Mouse (Mus musculus): ENCODE results near the gene Ddx49. TPM values are rescaled to one million over a fixed set of nuclear protein-coding genes. Genes with fewer than 3 reads are reported as not detected.

Gene Ddx49
- 10 to 100 TPM; 74.5 to 93.4 (median 86.3) TPM for total RNA-seq (2022)

DNA sequence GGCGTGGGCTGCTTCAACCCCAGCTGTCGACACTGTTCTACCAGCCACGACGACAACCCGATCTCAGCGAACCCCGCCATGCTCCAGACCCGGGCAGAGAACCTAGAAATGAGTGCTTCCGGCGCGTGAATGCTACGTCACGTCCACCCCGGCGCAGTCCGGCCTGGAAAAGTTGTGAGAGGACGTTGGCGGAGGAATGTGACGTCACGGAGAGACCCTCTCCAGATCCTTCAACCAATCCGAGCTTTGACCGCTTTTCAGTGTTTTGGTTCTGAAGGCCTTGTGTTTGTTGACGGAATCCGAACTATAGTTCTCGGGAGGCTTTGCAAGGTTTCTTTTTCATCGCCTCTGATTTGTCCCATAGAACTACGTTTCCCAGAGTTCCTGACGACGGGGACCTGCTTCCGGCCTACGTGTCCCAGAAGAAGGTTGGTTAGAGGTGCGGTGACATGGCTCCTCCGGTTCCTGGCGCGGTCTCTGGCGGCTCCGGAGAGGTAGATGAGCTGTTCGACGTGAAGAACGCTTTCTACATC is at the start of gene Ddx49, which contains the start of gene Cope:
Gene Ddx49 (minus strand): TSS at position 132 of the 533 bp plus-strand sequence.
Gene Cope (plus strand): TSS at position 161 of the 533 bp plus-strand sequence.
- DNase-seq: peak; percentile 91

DNA sequence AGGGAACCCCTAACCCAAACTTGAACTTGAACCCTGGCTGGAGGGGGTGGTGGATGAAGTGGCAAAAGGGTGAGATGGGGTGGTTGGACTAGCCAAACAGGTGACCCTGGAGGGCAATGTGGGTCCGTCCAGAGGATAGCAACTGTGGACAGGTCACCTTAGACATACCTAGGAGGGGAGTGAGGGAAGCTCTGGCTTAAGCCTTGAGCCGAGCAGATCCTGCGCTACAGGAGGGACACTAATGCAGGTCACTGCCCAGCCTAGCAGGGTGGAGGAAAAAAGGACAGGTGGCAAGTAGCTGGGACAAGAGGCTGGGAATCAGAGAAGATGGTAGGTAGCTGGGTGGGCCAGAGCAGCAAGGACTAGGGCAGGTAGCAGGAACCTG is 49.7 kb upstream of the Ddx49 start:
- no peak for DNase-seq

DNA sequence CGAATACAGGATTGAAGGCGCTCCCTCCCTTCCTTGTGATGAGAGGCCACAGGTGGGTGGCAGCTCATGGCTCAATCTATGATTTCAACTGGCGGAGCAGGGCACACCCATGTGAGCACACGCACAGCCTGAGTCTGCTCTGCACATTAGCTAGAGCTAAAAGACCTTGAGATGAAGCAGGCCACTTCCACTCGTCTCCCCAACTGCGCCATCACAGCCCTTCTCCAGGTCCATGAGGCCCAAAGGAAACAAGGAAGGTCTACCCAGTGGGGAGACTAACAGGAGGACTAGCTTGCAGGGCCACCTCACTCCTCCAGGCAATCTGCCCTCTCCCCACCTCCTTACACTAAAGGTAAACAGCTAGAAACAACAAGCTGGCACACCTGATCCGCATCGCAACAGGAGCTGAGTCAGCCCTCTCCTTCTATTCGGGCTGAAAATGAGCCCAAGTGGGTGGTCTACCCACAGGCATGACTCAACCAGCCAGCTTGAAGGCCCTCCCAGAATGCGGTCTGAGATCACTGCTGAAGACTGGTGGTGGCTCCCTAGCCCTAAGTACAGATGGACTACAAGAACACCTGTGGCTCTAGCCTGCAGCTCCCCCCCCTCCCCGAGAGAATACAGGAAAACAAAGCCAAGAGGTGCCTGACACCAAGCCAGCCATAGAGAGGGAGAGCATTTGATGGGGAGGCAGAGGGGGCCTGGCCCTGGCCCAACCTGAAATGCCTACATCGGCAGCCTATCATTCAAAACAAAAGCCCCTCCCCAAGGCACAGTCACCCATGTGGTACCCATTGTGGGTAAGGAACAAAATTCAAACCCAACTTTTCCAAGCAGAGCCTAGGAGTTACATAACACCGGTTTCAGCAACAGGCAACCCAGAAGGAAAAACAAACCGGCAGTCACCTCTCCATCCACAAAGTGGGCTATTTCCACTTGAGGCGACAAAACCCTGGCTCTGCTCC is 49.0 kb upstream of the Ddx49 start:
- no peak for DNase-seq

DNA sequence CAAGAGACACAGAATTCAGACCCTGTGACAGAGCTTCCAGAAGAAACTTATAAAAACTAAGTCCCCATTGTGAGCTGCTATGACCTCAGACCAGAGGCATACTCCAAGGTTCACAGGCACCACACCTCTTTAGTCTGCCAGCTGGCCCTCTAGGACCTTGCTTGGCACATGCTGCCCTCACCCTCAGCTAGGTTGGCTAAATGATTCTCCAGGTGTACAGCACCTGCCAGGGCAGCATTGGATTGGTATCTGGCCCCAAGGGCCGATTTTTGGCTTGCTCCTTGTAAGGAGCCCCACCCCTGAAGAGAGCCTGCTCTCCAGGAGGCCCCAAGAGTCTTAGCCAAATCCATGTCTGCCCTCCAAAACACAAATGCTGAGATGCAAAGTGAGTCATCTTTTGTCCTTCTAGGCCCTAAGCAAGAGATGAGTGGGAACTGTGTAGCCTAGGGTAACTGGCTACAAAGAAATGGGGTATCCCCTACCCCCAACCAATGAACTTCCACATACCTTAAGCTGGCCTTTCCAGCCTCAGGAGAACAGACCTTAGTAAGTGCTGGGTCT is 45.7 kb upstream of the Ddx49 start:
- no peak for DNase-seq

DNA sequence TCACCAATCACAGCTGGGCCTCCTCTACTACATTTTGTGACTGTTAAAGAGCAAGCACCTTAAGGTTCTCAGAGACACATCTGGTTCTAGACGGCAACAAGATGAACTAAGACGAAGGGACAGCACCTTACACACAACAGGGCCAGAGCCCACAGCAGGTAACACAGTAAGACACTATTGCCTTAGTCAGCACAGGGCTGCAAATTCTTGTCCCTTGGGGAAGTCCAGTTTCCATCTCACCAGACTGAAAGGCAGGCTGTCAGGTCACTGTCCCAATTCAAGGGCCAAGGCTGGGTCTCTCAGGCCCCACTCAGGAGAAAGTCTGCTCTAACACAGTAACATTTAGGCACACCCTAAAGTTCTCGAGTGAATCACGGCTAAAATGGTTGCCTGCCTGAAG is 45.2 kb upstream of the Ddx49 start:
- no peak for DNase-seq

DNA sequence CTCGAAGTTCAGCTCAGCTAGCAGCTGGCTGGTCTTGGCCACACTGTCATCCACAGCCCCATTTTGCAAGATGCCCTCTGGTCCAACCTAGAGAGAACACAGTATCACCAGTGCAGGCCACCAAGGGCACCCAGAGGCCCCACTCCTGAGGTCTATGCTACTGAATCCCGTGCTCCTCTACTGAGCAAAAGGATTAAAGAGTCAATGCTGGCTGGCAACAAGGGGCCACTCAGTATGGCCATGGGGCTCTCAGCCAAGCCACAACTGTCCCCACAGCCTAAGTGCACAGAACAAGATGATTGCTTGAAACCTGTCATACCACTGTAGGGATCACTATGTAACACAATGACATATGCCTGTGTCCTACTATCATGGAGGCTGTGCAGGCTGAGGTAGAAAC is 42.0 kb upstream of the Ddx49 start:
- DNase-seq: no peak

DNA sequence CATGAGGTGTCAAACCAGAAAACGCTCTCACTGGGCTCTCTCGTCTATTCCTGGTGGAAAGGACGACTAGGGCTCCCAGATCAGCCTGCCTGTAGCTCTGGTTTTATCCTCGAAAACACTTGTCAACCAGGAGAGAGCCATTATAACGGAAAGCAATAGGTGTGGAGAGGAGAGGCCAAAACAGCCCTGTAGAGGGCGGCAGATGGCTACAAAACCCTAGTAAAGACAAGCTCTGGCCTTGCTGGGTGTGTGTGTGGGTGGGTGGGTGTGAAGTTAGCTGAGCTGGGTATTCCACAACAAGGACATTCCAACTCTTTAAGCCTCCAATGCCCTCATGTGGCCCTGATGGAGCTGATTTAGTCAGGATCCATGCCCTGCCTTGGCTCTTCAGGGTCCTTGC is 41.4 kb upstream of the Ddx49 start:
- DNase-seq: no peak

DNA sequence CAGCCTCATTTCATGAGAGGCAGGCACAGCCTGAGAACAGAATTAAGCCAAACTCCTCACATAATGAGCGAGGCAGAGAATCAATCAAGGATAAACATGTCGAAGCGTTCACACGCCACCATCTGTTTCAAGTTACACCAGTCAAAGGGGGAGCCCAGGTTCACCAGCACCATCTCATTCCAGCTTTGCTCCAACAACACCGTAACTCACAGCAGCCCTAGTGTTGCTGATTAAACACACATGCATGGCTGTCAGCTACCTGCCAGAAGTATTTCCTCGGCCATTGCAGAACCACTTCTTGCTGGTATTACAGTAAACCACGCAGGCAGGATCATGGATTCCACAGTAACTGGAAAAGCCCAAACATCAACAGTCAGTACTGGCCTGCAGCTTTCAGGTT is 40.8 kb upstream of the Ddx49 start:
- DNase-seq: no peak

DNA sequence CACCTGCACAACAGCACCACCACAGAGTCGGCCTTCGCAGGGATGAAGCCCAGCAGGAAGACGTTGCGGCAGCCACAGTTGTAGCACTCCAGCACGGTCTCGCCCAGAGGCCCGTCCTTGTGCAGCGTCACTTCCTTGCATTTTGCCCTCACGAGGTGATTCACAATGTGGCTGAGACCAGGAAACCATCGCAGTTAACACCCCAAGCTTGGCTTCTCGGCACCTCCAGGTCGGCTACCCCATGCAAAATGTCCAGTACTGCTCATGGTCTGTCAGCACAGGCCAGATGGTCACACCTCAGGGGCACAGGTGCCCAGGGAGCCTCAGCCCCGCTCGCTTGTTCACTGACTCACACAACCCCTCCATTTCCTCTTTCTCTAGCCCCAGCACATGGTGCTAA is 39.7 kb upstream of the Ddx49 start:
- no peak for DNase-seq

DNA sequence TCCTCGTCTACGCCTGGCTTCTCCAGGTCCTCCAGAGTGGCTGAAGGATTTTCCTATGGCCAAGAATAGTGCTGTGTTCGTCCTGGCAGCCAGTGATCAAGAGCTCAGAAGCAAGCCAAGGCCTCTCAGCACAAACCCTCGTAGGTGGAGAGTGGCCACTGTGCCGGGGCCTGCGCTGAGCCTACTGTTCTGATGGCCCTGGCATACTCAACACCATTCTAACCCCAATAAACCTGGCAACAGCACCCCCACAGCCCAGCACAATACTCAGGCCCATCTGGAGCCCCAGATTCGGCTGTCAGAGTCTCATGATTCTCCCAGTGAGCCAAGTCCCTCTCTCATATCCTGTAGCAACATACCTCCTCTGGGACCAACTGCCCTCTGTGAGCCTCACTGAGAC is 38.4 kb upstream of the Ddx49 start:
- no peak for DNase-seq

DNA sequence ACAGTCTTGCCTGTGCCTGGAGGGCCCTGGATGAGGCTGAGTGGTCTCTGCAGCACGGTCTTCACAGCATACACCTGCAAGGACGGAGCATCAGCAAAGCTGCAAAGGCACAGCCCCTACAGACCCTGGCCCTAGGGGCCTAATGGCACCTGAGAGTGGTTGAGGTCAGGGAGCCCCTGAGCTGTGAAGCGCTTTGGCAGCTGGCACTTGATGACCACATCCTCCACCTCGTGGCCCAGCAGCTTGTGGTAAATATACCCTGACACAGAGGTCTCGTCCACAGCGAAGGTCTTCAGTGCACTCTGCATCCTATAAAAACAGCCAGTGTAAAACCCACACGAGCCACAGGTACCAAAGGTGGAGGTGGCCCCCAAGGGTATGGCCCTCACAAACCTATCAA is 36.6 kb upstream of the Ddx49 start:
- DNase-seq: no peak

DNA sequence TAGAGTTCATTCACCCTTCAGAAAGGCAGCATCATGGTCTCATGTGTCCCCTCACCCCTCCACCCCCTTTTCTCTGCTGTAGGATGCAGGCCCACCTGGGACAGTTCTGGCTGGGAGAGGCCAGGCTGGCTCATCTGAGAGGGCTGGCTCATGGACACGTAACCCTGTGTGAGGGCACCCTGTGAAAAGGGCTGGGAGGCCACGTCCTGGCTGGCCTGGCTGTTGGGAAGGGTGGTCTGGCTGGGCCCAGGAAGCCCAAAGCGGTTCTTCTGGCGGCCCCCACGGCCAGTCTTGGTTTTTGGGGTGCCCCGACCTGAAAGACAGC is 30.6 kb upstream of the Ddx49 start:
- no peak for DNase-seq

DNA sequence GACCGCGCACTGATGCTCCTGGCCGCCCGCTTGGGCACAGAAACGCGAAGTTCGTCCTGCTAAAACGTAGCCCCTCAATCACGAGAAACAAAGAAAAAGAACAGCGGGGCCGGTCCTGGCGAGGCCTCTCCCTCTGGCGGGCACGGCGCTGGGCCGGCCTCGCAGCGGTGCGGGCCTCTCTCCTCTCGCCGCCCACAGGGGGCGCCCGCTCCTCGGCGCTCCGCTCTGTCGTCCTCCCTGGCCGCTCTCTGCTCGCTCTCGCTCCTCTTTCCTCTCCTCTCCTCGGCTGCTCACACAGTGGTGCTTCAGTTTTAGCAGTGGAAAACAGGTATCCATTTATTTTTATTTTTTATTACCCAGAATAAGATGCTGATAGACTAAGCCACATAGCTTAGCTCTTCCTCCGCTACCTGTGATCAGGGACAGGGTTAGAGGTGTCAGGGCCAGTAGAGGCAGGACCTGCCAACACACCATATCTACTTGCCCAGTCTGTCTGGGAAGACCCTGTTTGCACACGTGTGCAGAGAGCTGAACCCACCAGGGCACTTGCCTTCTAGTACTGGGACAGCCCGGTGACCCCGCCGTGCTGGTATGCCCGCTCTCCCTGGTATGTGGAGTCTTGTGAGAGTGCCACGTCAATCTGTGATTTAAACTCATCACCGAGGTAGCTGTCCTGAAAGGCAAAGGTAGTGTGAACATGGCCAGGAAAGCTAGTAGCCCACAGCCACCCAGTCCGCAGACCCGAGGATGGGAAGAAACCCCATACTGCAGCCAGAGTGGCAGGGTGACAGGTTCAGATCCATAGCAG is 30.0 kb upstream of the Ddx49 start:
- DNase-seq: no peak

DNA sequence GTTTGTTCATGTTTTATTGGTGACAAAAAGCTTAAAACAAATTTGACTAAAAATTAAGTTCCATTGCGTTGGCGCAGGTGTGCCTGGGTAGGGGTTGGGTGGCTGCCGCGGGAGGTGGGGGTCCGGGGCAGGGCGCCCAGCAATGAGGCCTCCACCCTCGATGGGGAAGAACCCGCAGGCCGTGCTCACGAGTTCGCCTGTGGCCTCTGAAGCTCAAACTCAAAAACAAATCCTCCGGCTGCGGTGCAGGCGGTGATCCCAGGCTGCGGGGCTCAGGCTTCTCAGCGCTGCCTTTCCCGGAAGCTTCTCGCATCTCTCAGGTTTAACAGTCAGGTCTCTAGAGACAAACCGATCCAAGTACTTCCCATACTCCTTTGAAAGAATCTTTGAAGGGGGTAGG is 29.2 kb upstream of the Ddx49 start:
- no peak for DNase-seq

DNA sequence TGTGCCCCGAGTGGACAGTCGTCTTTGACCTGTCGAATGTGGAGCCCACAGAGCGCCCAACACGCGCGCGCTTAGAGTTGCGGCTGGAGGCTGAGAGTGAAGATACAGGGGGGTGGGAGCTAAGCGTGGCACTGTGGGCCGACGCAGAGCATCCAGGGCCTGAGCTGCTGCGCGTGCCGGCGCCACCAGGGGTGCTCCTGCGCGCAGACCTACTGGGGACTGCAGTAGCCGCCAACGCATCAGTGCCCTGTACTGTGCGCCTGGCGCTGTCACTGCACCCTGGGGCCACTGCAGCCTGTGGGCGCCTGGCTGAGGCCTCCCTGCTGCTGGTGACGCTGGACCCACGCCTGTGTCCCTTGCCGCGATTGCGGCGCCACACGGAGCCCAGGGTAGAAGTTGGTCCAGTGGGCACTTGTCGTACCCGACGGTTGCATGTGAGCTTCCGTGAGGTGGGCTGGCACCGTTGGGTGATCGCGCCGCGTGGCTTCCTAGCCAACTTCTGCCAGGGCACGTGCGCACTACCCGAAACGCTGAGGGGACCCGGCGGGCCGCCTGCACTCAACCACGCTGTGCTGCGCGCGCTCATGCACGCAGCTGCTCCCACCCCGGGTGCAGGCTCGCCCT is 28.6 kb upstream of the Ddx49 start:
- no peak for DNase-seq

DNA sequence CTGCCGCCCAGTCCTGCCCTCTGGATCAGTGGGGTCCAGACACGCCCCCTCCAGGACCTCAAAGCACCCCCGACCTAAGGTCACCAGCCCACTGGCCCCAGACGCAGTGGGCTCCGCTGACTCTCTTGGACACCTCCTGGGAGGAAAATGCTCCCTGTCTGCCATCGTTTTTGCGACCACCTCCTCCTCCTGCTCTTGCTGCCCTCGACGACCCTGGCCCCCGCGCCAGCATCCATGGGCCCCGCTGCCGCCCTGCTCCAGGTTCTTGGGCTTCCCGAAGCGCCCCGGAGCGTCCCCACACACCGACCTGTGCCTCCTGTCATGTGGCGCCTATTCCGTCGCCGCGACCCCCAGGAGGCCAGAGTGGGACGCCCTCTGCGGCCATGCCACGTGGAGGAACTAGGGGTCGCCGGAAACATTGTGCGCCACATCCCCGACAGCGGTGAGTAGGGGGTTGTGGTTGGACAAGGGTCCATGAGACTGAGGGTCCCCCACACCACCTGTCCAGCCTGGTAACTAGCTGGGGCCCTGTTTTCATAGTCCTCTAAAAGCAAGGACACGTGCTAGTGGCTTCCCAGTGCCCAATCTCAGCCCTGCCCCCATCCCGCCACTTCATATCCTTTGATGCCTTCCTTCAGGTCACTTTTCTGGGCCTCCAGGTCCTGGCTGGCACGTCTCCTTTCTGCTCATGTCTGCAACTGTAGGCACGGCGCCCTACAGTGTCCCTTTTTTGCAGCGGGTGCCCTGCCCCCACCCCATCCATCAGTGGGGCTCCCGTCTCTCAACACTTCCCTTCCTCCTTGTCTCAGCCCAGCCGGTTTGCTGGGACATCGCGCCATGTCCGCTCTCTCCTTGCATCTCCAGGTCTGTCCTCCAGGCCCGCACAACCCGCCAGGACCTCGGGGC is 27.8 kb upstream of the Ddx49 start:
- no peak for DNase-seq

DNA sequence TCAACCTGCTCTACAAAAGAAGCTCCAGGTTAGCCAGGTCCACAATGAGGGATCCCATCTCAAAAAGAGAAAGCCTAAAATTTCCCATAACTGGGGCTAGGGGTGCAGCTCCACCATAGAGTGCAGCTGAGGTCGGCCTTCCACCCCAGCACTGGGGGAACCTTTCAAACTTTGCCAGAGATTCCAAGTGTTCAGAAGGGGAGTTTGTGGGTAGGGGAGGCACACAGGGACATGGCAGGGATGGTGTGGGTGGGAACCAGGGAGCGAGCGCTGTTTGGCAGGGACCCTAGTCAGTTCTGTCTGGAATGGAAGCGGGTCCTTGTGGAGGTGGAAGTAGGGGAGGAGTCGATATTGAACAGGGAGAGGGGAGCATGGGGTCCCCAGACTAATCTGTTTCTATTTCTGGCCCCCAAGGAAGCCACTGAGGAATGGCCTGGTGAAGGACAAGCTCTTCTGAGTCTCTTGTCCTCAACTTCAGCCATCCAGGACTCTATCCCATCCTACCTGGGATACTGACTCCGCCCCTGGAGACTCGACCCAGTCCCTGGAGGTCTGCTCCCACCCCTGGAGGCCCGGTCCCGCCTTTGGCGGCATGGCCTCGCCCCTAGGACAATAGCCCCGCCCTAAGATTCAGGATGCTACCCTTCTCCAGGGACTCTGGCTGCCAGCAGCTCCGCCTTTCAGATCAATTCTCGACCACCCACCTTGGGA is 27.0 kb upstream of the Ddx49 start, which contains the start of gene Gdf1:
Gene Gdf1 (plus strand): TSS at position 694 of the 711 bp plus-strand sequence.
- no peak for DNase-seq

DNA sequence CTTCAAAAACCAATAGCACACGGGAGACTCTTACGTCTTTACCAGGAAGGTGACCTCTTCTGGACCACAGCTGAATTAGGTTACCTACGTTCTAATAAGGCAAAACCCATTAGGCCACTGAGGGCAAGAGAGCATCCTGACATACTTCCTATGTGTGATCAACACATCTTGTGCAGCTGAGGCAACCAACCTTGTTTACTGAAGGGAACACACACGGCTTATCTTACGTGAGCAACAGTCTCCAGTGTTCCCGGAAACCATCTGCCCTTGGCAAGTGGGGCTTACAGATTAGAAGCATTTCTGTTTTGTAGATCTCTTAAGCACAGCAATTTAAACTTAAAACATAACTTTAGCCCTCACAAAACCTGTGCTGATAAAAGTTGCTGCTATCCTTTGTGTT is 25.2 kb upstream of the Ddx49 start:
- DNase-seq: no peak

DNA sequence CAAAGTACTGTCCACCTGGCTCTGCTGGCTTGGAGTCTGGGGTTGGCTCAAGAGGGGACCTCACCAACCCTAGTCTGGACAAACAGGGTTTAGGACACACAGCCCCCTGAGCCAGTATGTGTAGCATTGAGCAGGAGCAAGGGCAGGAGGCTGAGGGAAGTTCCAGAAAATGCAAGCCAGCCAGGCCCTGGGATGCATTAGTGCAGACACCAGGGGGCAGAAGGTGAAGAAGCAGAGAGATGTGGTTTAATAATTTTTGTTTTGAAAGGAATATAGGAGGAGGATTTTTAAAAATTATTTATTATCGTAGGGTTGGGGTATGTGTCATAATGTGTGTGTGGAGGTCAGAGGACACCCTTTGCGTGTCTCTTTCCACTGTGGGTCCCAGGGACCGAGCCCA is 21.4 kb upstream of the Ddx49 start:
- no peak for DNase-seq

DNA sequence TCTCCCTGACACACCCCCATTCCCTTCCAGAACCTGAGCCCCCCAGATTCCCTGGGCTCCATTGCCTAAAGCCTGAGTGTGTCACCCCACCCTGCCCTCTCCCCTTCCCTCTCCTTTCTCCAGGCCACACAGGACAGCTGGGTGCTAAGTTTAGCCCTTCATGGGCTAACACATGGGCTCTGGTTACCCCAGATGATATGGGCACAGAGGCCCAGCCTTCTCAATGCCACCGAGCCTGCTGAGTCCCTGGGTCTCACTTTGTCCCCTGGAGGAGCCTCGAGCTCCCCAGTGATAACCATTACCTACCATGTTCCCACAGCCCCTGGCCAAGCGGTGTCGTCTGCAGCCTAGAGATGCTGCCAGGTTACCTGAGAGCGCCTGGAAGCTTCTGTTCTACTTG is 15.6 kb upstream of the Ddx49 start:
- DNase-seq: no peak
